Mouse (Mus musculus) T-helper 1 cell (primary cell): ENCODE measurements at regions not wholly inside any gene's neighbourhood (a gene's known extent, or its start where the extent isn't known, plus 50 kb on each side); places are given as distances from the start of the nearest gene placed in this dataset.

Experiments
- in situ Hi-C: fragments of 300-600 bp; cut with MboI, MseI; formaldehyde crosslinking; loops from one replicate; pipeline ENCODE4 v1.15.1; 2025; ENCODE audit warnings: high pct_unique_total_duplicates

DNA sequence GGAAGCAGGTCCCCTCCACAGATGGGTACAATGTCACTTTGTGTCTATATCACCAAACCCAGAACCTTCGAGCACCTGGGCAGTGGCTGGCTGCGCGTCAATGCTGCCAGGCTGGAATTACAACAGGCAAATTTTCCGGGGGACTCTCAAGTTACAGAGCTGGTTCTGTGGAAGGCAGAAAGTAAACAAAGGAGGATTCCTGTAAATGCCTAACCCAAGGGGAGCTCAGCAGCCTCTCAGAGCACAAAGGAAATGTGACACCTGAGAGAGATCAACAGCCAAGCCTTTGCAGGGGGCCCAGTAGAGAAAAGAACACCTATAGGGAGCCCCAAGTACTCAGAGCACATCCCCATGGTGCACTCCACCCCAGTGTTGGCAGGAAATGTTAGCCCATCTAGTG lies 70.7 kb downstream of the Setd4 start:
- in situ Hi-C loops = no loop called here

DNA sequence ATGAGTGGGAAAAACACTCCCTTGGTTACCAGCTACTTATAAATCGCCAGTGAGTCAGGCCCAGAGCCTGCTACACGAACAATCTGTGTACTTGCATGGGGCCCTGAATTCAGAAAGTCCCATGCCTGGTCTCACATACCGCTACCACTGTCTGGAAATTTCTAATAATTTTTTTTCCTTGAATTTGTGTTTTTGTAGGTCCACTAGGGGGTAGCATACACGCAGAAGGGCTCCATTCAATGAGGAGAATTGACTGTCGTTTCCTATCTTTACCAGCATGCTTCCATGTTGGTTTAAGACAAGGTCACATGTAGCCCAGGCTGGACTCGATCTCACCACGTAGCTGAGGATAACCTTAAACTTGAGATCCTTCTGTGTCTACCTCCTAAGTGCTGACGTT lies 71.9 kb downstream of the Setd4 start:
- in situ Hi-C loops = no loop called here

DNA sequence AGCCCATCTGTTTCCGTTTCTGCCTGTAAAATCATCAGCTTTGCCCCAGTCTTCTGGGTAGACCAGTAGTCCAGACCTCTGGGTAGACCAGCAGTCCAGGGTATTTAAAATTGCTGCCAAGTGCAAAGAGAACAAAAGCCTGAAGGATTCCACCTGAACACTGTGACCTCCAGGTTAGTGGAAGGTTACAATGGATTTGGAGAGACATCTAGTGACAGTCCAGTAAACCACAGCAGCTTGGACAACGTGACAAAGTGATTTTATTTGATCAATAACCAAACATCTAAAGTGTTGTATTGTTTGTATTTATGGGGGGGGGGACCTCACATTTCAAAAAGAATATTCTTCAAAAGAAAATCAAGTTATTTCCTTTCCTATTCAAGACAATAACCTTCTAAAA lies 81.4 kb downstream of the Setd4 start:
- in situ Hi-C loops = no loop called here

DNA sequence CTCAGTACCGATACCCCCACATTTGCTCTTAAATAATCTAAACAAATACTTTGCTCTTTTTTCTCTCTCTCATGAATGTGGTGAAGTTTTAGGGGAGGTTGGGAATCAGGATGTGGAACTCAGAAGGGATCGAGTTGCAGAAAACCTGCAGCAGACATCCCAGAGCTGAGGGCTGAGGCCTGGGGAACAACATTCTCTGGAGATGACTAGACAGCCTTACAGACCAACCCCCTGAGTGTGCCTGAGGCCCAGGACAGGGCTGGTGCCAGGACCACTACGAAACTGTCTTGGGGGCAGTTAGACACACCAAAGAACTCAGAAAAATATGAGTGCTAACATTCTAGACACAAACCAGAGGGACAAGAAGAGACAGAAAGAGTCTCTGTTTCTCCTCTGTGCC lies 83.4 kb downstream of the Setd4 start:
- in situ Hi-C loops = no loop called here

DNA sequence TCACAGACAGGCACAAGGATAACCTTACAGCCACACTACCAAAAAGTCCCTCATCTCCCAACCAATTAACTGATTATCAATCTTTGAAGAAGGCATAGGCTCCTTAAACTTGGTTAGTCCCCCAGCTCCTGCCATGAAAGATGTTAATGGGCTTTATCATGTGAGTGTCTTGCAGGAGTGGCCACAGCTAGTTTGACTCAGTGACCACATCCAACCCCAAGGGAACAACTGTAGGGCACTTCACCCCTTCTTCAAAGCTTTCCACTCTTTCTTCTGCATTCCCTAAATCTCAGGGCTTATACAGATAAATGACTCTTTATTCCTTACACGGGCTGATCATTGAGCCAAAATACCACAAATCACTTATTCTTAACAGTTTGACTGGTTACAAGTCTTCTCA lies 85.2 kb downstream of the Setd4 start:
- in situ Hi-C loops = no loop called here

DNA sequence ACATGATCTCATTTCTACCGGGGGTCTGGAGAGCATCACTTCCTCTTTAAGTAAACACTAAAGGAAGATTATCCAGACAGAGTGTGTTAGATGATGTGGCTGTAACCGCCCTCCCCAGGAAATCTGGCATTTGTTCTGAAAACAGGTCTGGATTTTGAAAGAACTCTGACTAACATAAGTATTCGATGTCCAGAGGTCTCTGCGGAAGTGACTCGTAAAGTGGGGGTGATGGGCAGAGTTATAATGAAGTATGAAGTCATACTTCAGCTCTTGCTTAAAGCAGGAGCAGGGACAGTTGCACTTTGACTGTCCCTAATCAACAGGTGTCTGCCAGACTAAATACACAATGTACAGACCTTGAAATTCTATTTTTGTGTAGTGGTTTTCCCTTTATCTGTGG lies 87.1 kb downstream of the Setd4 start:
- in situ Hi-C loops = no loop called here

DNA sequence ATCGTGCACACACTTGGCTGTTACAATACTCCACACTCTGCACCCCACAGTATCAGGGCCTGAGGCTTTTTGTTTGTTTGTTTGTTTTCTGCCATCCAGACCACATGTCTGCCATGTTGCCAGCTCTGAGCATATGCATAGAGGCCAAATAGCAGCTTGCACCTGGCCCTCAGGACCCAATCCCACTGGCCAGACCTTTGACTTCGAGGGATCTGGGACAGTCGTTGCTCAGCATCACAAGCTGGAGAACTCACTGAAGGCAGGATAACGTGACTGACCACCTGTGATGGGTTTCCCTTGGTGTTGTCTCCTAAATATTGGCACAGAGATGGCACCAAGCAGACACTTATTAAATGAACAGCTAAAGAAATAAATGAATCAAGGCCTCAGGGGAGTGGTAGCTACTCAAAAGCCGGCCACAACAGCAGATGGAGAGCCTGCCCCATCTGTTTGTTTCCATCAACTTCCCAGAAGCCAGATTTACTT lies 88.4 kb downstream of the Setd4 start:
- in situ Hi-C loops = no loop called here

DNA sequence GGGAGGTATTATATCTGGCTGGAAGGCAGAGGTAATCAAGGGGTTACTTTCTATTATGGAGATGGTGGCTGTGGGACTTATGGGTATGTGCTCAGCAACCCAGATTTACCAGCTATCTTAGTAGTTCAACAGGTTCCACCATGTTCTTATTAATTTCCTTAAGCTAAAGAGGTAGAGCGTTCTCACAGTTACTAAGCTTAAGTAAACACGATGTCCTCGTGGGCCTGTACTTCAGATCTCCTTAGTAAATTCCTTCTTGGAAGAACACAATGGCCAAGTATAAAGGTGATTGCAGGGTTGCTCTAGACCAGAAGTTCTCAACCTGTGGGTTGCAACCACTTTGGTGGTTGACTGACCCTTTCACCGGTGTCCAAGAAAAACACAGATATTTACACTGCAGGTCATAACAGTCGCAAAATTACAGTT lies 90.2 kb downstream of the Setd4 start:
- in situ Hi-C loops = no loop called here

DNA sequence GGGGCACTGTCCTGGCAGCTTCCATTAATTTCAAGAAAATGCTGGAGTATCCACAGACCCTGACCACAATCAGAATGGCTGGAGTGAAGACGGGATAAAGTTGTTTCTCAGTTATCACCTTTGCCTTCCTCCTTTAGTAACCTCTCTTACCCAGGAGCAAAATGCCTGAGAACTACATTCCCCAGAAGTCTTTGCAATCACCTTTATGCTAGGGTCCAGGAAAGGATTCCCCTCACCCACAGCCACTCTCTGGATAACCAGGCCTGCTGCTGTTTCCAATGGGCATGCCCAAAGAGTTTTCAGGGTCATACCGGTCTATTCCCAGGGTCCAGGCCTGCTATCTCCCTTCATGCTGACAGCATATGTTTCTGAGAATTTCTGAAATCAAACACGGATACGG lies 91.9 kb downstream of the Setd4 start:
- in situ Hi-C loops = no loop called here

DNA sequence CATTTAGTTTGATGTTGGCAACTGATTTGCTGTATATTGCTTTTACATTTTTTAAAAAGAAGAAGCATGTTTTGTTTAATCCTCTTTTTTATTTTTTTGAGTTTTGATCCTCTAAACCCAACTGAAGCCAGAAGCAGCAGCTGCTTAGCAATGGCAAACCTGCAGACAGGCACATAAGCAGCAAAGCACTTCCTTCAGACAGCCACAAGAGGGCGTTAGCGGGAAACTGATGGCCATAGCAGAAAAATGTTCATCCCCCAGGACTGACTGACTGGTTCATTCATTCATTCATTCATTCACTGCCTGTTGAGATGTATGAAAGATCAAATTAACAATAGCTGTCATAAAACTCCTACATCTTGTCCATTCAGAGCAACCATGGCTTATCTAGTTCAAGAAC lies 92.3 kb downstream of the Setd4 start:
- in situ Hi-C loops = no loop called here

DNA sequence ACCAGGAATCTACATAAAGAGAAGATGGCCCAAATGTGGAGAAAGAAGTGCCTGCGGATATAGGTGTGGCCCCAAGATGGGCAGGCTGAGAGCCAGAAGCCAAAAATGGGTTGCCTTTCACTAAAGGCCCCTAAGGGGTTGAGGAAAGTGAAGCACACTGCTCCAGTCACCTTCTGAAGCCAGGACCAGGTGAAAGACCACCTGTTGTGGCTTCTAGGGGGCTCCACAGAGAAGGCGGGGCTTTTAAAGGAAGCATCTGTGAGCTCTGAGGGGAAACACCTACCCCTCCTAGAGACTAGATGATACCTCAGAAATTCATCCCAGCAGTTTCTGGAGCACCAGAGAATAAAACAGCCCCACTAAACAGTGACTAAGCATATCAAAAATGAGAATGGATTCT lies 105.1 kb downstream of the Setd4 start:
- in situ Hi-C loops = no loop called here

DNA sequence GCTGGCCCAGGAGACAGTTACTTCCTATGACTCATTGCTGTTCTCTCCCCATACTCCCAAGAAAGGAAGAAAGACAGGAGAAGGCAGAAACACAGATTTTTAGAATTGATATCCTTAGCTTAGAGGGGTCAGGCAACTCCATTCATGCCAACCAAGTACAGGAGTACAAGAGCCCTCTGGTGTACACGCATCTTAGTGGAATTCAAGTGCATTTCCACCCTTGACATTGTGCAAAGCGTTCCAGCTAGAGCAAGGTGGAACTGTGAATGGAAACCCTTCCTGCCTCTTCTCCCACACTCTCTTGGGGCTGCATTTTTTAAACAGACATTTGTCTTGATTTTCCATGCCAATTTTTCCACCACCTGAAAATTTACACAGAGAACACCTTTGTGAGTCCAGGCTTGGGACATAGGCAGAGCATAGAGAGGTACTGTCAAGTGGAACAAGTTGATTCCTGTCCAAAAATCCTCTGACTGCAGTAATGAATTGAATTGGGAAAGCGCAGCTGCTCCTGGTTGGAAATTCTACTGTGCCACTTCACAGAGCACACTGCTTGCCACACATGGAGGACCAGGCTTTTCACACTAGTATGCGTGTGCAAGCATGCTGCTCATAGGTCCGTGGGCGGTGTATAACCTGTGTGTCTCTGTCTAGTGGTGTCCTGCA lies 110.4 kb downstream of the Setd4 start:
- in situ Hi-C loops = no loop called here

DNA sequence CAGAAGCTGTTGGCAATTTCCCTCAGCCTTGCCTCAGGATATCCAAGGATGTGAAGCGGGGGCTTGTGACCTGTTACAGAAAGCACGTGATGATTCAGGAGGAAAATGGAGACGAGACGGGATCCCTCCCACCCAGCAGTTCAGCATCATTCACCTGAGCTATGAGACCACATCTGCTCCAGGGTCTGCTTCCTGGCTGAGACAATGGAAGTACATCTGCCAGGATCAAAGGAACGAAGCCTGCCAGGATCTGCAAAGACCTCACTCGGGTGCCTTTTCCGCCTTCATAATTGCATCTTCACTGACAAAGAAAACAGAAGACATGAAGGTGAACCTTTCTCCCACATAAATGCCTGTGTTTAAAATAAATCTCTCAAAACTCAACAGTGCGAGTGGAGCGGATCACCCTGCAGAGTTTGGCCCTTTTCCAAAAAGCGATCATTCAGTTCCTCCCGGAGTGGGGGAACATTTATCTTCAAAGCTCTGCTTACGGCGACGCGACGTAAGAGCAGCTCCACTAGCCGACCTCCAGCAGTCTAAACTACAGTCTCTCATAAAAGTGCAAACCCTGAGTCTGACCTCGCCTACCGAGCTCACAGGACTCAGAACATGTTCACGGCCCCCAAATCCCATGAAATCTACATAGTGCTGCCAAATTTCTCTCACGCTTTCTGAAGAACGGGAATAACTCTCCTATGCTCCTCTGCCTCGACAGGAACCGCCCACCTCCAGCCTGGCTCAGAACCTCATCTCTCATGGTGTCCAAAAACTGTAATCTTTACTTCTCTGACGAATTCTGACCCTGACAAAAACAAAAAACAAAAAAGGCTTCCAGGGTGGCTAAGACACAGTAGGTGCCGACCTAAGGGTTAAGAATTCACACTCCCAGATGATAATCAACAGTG lies 117.0 kb downstream of the Setd4 start:
- in situ Hi-C loops = loop anchor here (10.0 kb wide), 2 partner anchors 1152 to 1318 kb away; no protein-coding TSS in a partner anchor

DNA sequence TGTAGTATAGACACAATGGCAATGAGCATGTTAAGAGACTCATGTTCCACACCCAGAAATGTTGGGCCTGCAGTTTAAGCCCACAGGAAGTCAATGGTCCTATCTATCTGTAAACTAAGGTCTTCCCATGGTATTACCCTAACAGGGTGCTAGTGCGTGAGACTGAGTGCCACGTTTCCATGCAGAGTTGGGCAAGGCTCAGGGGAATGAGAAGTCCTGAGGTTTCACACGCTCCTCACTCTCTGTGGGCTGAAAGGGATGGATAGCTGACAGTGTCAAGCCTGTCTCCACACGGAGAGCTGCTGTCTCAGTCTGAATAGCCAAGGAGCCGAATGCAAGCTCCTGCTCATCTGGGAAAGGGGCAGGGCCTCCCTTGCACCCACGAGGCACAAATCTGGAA lies 133.9 kb downstream of the Setd4 start:
- in situ Hi-C loops = loop anchor here (5.0 kb wide), 1 partner anchor 82 kb away; no protein-coding TSS in a partner anchor

DNA sequence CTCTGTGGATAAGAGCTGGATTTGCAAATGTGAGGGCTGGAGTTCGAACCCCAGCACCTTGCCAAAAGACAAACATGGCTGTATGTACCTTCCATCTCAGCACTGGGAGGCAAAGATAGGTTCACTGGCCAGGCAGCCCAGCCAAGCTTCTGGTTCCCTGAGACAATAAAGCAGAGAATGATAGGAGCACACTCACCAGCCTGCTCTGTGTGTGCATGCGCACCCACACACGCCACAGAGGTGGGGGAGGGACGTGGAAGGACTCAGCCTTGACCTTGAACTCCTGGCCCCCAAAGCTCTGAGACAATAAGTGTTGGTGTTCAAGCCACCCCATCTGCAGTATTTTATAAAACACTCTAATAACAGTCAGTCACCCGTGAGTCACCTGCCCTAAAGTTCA lies 138.1 kb downstream of the Setd4 start:
- in situ Hi-C loops = no loop called here

DNA sequence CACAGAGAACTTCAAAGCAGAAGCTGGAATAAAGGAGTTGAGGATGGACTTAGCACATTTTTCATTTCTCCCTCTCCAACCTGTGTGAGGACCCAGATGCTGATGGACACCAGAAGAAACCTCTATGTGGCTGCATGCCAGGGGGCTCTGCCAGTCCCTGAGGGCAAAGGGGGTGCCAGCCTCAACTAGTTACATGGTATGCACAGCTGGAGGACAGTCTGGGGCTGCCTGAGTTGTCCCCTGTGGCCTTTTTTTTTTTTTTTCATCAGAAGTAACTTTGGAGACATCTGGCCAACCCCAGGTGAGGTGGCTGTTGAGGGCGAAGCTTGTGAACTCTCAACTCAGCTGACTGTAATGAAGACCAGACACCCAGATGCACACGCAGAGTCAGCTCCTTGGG lies 139.0 kb downstream of the Setd4 start:
- in situ Hi-C loops = no loop called here

DNA sequence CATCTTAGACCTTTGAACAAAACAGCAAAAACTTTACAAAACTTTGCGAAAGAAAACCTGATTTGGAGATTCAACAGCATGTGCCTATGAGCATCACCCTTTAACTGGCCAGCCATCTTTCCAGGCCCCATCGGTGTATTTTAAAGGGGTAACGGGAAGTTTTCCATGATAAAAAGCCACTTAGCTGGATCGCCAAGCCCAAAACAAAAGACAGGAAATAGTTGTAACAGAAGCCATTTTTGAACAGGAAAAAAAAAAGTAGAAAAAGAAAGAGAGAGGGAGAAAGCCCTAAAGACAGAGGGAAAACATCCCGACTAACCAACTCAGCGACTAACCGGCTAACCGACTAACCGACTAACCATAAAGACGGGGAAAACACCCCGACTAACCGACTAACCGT lies 140.5 kb downstream of the Setd4 start:
- in situ Hi-C loops = no loop called here

DNA sequence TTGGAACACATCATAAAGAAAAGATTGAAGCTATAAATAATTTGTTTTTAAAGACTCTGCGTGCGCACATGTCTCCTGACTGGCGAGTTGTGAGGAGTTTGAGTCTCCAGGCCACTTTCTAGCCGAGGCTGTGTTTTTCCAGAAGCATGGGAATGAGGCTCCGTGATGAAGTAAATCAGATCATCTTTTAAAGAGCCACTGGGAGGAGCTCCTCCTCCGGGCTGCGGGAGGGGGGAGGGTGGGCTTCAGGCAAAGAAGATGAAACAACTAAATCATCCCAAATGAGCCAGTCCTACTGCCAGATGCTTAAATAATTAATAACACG lies 141.6 kb downstream of the Setd4 start:
- in situ Hi-C loops = no loop called here

DNA sequence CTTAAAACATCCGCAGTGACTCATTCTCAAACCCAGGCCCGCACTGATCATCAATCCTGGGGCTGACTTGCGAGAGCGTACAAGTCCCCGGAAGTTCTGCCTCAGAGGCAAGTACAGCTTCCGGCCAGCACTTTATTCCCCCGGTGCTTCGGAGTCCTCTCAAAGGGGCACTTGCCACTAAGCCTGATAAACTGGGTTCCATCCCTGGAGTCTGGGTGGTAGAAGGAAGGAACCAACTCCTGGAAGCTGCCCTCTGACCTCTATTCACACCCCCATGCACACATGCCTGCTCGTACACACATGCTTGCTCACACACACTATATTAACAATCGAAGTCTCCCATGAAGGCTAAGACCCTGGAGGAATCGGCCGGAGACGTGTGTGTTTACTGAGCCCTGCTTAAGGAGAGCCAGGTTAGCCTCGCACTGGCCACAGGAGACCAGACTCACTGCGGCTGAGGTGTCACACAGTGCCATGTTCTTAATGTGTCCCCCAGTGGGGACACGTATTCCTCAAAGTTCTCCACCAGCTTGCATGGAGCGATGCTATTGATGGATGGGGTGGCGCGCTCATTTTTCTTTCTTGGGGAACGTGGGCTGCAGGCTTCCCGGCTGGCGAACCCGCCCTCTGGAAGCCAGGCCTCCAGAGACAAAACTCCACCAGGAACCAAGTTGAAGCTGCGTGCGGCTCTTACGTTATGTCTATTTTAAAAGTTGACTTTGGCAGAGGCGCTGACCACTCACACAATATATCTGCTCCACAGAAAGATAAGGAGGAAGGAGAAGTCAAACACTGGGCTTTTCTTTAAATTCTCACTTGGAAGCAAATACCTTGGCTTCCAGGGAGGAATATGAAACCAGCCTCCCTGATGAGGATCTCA lies 142.2 kb downstream of the Setd4 start:
- in situ Hi-C loops = no loop called here

DNA sequence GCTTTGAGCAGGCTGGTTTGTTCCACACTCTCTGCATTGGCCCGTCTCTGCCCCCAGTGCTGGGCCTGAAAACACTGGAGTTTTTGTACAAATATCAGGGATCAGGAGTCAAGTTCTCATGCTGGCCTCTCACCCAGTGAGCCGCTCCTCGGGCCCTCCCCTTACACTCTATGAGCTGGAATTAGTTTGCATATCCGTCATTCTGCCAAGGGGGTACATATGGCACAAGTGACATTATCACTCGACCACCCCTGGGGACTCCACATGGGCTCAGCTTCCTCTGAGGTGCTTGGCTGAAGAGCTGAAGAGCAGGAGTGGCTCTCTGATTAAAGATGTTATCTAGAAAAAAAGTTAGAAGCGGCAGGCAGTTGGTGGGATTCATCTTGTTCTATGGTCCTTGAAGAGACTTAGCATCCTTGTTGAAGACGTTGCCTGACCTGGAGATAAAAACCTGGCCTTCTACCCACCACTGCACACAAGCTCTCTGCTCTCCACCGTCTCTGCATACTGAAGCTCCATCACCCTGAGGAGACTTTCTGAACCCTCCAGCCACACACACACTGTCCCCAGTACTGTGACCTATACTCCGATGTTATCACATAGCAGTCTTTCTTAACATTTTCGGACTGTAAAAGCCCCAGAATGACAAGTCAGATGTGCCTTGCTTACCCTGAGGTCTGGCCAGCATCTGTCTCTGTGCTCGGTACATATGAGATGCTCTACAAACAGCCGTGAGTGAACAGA lies 144.2 kb downstream of the Setd4 start:
- in situ Hi-C loops = loop anchor here (10.0 kb wide), 1 partner anchor 115 kb away; no protein-coding TSS in a partner anchor
